Mouse (Mus musculus) G1E (cell line): ENCODE data around the gene Tm6sf2. TPM values are rescaled to one million over a fixed set of nuclear protein-coding genes. Genes with fewer than 3 reads are reported as not detected.

ENCODE experiments used
- ATAC-seq: 2 replicates; pipeline ENCODE4 v1.8.0; 2016; ENCODE audit warnings: mild to moderate bottlenecking; ENCODE audit not compliant: insufficient number of reproducible peaks, poor library complexity, low FRiP score, severe bottlenecking; ENCODE audit errors: extremely low read depth
- DNase-seq: peaks from one replicate; pipeline ENCODE4 v3.0.0; 2012; ENCODE audit warnings: low spot score
- H3K27me3 ChIP-seq: 2 replicates; pipeline ENCODE4 v1.6.1; 2012; ENCODE audit warnings: mild to moderate bottlenecking, low read length, inconsistent platforms; ENCODE audit not compliant: insufficient read depth
- H3K36me3 ChIP-seq: replicated peaks from 2 replicates; pipeline ENCODE3; 2012; ENCODE audit warnings: mild to moderate bottlenecking, inconsistent platforms
- H3K4me1 ChIP-seq: 2 replicates; pipeline ENCODE4 v1.6.1; 2012; ENCODE audit warnings: low read depth, low read length, inconsistent platforms, mixed read lengths; ENCODE audit not compliant: insufficient read depth
- H3K4me3 ChIP-seq: 2 replicates; pipeline ENCODE4 v1.5.1; 2012; ENCODE audit warnings: low read depth, mild to moderate bottlenecking, inconsistent platforms, low read length, moderate library complexity, mixed read lengths
- H3K9me3 ChIP-seq: replicated peaks from 2 replicates; pipeline ENCODE4 v1.6.1; 2012; ENCODE audit warnings: inconsistent platforms
- CTCF ChIP-seq: IDR thresholded peaks from 2 replicates; pipeline ENCODE4 v1.5.1; 2012; ENCODE audit warnings: low read depth, low read length, inconsistent platforms, mixed read lengths
- GATA1 ChIP-seq: IDR thresholded peaks from 2 replicates; pipeline ENCODE4 v1.6.1; 2012; ENCODE audit warnings: borderline replicate concordance, low read length, inconsistent platforms, mixed read lengths
- GATA2 ChIP-seq: IDR thresholded peaks from 2 replicates; pipeline ENCODE4 v1.6.1; 2012; ENCODE audit warnings: low read depth, low read length, inconsistent platforms, borderline replicate concordance
- POLR2AphosphoS5 ChIP-seq: IDR thresholded peaks from 2 replicates; pipeline ENCODE4 v1.6.1; 2012; ENCODE audit warnings: low read depth, low read length, inconsistent platforms; ENCODE audit not compliant: insufficient replicate concordance
- TAL1 ChIP-seq: conservative IDR thresholded peaks from 2 replicates; pipeline ENCODE4 v1.6.1; 2012; ENCODE audit warnings: low read depth, low read length, inconsistent platforms, mixed read lengths
- polyA plus RNA-seq: library from polyadenylated mRNA; stranded (reverse); fragments of >175 nt; gene quantifications from 2 replicates; pipeline ENCODE4 v1.2.3, GENCODE M21; 2012
- total RNA-seq, 2 experiments: library from RNA; stranded (forward) in 1 of 2; stranded (reverse) in 1 of 2; fragments of 200-1000 nt in 1 of 2; fragments of >200 nt in 1 of 2; fragmentation: Nextera tagmentation in 1 of 2; gene quantifications; 2 replicates each; pipeline ENCODE4 v1.2.3; 2014 to 2017

Gene Tm6sf2
- total and polyA plus RNA-seq, 3 experiments = 0.23 to 0.38 TPM; not detected in 1

DNA sequence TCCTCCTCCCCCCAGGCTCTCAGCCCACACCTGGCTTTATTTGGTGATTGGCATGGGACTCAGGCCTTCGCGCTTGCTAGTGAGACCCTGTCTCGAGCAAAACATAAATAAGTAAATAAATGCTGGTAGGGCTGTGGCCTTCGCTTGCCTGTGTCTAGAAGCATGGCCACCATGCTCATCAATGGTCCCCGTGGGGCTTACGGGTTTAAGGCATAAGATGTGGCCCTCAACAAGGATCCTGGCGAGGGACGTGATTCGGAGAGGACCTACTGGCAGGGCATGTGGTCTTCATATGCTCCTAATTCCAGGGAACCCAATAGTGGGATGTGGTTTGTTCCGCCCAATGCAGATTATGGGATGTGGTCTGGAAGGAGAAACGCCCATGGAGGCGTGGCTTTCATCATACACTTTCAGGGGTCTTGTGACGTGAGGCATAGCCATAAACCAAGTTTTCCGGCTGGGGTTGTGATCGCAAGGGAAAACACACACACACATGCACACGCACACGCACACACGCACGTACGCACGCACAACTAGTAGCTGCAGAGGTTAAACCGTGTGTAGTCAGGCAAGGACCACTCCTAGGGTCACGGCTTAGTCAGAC lies 38.6 kb downstream of the Tm6sf2 start:
- no peak for TF ChIP-seq CTCF
- TF ChIP-seq POLR2AphosphoS5 = no peak
- no peak for TF ChIP-seq TAL1
- TF ChIP-seq GATA2 = no peak
- TF ChIP-seq GATA1 = no peak
- Histone ChIP-seq H3K4me3 (no peak overlapping the region), H3K9me3 (no peaks in the 10 kb centered on the region), H3K36me3 (no peaks in the 10 kb centered on the region), H3K27me3 (peaks cover 27% of the 10 kb centered on the region), H3K4me1 (no peaks in the 10 kb centered on the region)
- ATAC-seq (no peak), DNase-seq (no peak)

DNA sequence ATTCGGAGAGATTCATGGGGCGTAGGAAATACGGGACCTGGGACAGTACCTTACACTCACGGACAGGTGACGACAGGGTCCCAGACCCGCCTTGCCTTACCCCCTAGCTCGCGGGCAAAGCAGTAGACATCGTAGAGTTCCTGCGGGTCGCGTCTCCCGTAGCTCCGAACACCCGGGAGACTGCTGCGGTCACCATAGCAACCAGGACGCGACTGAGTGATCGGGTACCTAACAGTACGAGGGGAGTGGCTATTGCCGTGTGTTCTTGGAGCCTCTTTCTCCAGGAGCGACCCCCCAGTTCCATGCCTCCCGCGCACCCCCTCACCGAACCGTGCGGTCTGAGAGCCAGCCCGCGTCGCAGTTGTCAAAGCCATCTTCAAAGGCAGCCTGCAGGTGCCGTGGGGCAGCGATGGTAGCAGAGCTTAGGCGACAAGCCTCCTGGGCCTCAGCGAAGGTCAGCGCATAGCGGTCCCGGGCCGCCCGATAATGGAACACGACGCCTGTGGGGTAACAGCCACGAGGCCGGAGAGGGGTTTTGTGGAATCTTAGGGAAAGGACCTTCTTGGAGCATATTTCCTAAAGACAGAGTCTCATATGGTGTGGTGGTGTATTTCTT lies 39.8 kb downstream of the Tm6sf2 start:
- DNase-seq = no peak
- ATAC-seq = no peak
- no peak for TF ChIP-seq POLR2AphosphoS5
- TF ChIP-seq GATA1 = no peak
- TF ChIP-seq TAL1 = no peak
- no peak for TF ChIP-seq CTCF
- TF ChIP-seq GATA2 = no peak
- Histone ChIP-seq H3K9me3 (no peaks in the 10 kb centered on the region), H3K36me3 (no peaks in the 10 kb centered on the region), H3K27me3 (peaks cover 29% of the 10 kb centered on the region), H3K4me1 (no peaks in the 10 kb centered on the region), H3K4me3 (no peak overlapping the region)

- TF ChIP-seq GATA2 (no peak), TAL1 (no peak), POLR2AphosphoS5 (no peak), CTCF (no peak), GATA1 (no peak)
- peaks cover 39% of the 10 kb centered on the region for H3K27me3 ChIP-seq
- H3K4me3 ChIP-seq = no peak overlapping the region
- no peak for ATAC-seq
- no peak for DNase-seq
- no peaks in the 10 kb centered on the region for H3K9me3 ChIP-seq
- no peaks in the 10 kb centered on the region for H3K36me3 ChIP-seq
- 0 out of 2 replicates have a peak, but pooled peaks cover 2% of the 10 kb centered on the region for H3K4me1 ChIP-seq
These were observed 41.8 kb downstream of the Tm6sf2 start for GRCm38 (mm10) chr8:70114488-70114887.

DNA sequence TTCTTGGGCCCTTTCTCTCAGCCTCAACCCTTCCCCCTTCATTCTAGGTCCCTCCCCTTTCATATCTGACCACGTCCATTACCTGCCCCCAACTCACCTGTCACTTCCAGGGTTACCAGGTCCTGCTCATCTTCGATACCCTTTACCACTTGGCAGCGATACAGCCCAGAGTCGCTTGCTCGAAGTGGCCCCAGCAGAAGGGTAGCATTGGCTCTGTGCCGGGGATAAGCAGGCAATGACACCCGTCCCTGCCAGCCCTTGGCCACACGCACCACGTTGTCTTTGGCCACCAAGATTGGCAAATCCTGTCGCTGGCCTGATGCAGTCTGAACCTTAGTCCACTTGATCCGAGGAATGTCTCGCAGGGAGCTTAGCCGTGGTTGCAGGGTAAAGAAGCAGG lies 42.2 kb downstream of the Tm6sf2 start:
- Histone ChIP-seq H3K4me1 (0 out of 2 replicates have a peak, but pooled peaks cover 2% of the 10 kb centered on the region), H3K9me3 (no peaks in the 10 kb centered on the region), H3K27me3 (peaks cover 37% of the 10 kb centered on the region), H3K36me3 (no peaks in the 10 kb centered on the region), H3K4me3 (no peak overlapping the region)
- TF ChIP-seq TAL1 = no peak
- ATAC-seq (no peak), DNase-seq (no peak)

- H3K4me1 ChIP-seq = 0 out of 2 replicates have a peak, but pooled peaks cover 2% of the 10 kb centered on the region
- DNase-seq (peak; percentile 64), ATAC-seq (no peak)
These were observed 44.9 kb downstream of the Tm6sf2 start for GRCm38 (mm10) chr8:70117611-70118010.

DNA sequence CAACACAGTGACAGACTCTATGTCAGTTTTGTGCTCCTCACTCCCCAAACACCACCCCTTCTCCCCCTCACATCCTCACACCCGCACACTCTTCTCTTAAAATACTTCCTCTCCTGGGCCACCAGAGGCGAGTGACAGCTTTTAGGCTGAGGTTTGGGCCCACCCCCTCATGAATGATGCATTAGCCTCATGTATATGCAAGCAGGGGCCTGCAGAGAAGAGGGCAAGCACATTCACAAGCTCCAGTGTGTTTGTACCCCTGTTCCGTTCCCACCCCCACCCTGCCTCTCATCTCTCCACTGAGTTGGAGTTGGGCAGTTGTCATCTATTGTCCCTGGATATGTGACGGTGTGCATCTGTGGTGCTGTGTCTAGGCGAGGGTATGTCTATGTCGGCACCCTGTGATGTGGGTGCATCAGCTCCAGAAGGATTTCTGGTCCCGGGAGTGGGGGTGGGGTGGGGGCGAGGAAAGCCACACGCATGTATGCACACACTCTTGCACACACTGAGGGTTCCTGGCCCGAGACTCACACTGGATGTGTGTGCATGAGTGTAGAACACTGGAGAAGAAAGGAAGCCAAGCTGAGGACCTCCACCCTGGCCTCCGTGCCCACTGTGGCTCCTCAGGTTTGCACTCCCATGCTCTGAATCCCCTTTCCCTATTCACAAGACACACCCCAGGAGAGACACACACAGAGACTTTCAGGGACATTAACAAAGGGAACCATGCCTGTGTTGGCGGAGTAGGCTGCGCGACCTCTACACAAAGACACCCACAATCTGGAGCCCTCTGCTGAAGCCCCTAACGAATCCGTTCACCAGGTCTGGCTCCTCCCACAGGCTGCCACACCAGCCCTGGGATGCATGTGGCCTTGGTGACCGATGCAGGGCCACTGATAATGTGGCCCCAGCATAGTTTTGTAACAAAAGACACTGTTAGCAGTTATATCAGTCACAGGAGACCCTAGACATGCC lies 46.3 kb downstream of the Tm6sf2 start:
- H3K4me1 ChIP-seq = 0 out of 2 replicates have a peak, but pooled peaks cover 2% of the 10 kb centered on the region
- ATAC-seq (no peak), DNase-seq (no peak)
- peaks cover 39% of the 10 kb centered on the region for H3K27me3 ChIP-seq
- H3K9me3 ChIP-seq = no peaks in the 10 kb centered on the region
- H3K4me3 ChIP-seq = no peak overlapping the region
- no peaks in the 10 kb centered on the region for H3K36me3 ChIP-seq
- TF ChIP-seq POLR2AphosphoS5 (no peak), TAL1 (no peak), GATA1 (no peak), GATA2 (no peak), CTCF (no peak)

More at GRCm38 (mm10) chr8:70117611-70118010, 44.9 kb downstream of the Tm6sf2 start:
- TF ChIP-seq GATA1 (no peak), TAL1 (no peak), GATA2 (no peak), POLR2AphosphoS5 (no peak), CTCF (no peak)
- no peaks in the 10 kb centered on the region for H3K9me3 ChIP-seq
- H3K4me3 ChIP-seq = no peak overlapping the region
- no peaks in the 10 kb centered on the region for H3K36me3 ChIP-seq
- peaks cover 37% of the 10 kb centered on the region for H3K27me3 ChIP-seq
